14 mouse cellular contexts compared by ENCODE assay signal in genomic region chr2:23290991-23291390, GRCm38 (mm10). TPM values are rescaled to one million over a fixed set of nuclear protein-coding genes. Genes with fewer than 3 reads are reported as not detected.
DNase-seq lines count a peak whose midpoint lies in the region; ATAC-seq and TF ChIP-seq lines count a peak whose summit lies in the region.
"Not testable (repeated sequence)": the region's sequence is repeated elsewhere in the genome, so short reads cannot be mapped to it uniquely, and the experiment has no call there.
"Had no signal": no experiment of that assay in that cellular context is flagged by ENCODE, and none has a peak within 500 bp of the region (broad histone marks: within the 10 kb centered on the region; RNA-seq: fewer than 3 reads in every experiment).

No protein-coding gene starts in this region.

- not testable (repeated sequence) for H3K36me3 ChIP-seq in limb, embryonic 14.5 days (ENCODE audit: control insufficient read depth, insufficient read depth, low read length)

- DNase-seq in ES-CJ7 (ENCODE audit: low read depth, low spot score): peak; percentile 46
- peak; percentile 54 for DNase-seq in adrenal gland, postnatal 10 days
- DNase-seq in embryo, embryonic 10 days (ENCODE audit: low spot score): peak; percentile 54
- DNase-seq in forelimb bud, embryonic 11.5 days (ENCODE audit: low read depth, low spot score): peak; percentile 50
- peak; percentile 2 for DNase-seq in kidney, adult 9 months
- peak; percentile 50 for DNase-seq in limb, embryonic 14.5 days (ENCODE audit: low spot score)
- DNase-seq in neural tube, embryonic 10.5 days (ENCODE audit: extremely low spot score, low spot score): peak; percentile 14
- peak; percentile 25 for DNase-seq in thymus, postnatal 4 days

- not testable (repeated sequence) for H3K9me3 ChIP-seq in limb, embryonic 14.5 days (ENCODE audit: control insufficient read depth, low read length)

- H3K4me1 ChIP-seq in limb, embryonic 14.5 days (ENCODE audit: control insufficient read depth, insufficient read depth, low read length): not testable (repeated sequence)

- not testable (repeated sequence) for H3K4me3 ChIP-seq in limb, embryonic 14.5 days (replicated peaks; ENCODE audit: low read length)

- not testable (repeated sequence) for H3K27me3 ChIP-seq in limb, embryonic 14.5 days (ENCODE audit: control insufficient read depth, insufficient read depth, low read length)

- H3K9ac ChIP-seq in limb, embryonic 14.5 days (ENCODE audit: low read depth, low read length, severe bottlenecking): not testable (repeated sequence)

- not testable (repeated sequence) for H3K4me2 ChIP-seq in limb, embryonic 14.5 days (replicated peaks; ENCODE audit: low read depth, low read length, severe bottlenecking)

- not testable (repeated sequence) for TF ChIP-seq POLR2A in limb, embryonic 14.5 days (IDR thresholded peaks at IDR 0.05; ENCODE audit: borderline replicate concordance, extremely low read depth, insufficient read depth, insufficient read length)

- WGBS in limb, embryonic 14.5 days: 50% methylated on average over 19 of the region's 19 CpGs

- not testable (repeated sequence) for ATAC-seq in limb, embryonic 14.5 days (ENCODE audit: low FRiP score, low read depth)

- H3K27ac ChIP-seq in limb, embryonic 14.5 days (replicated peaks; ENCODE audit: low read depth, low read length): not testable (repeated sequence)

RNA-seq across cellular contexts. Expression of gene Nxph2, which starts 30.1 kb away (rescaled TPM):
- not detected for total RNA-seq in adrenal gland, postnatal 10 days (2021)
- 0.04 and 0.13 TPM in 2 replicates for polyA plus RNA-seq in limb, embryonic 14.5 days (2012; rRNA removed)
- not detected in 2 replicates for polyA plus RNA-seq in limb, embryonic 14.5 days (2014; fragmentation: Nextera tagmentation; extraction: Ambion mirVana)
- total RNA-seq: adrenal gland, adult 18-20 months; gastrocnemius, adult 2 months; heart, adult 18-20 months; megakaryocyte-erythroid progenitor cell, adult 5-6 weeks had no signal
- polyA plus RNA-seq: kidney, embryonic 14.5 days; liver, embryonic 15.5 days had no signal

Comparison
In these comparisons a context has a peak if more than half of its experiments do, and no peak if none do; other contexts are left out.
1. DNase-seq: peak in every context shown above with its lines; median percentile 54 in adrenal gland, postnatal 10 days; 54 in embryo, embryonic 10 days; 50 in forelimb bud, embryonic 11.5 days; 50 in limb, embryonic 14.5 days; 46 in ES-CJ7; 25 in thymus, postnatal 4 days; 14 in neural tube, embryonic 10.5 days; 2 in kidney, adult 9 months.